Mouse (Mus musculus) hindbrain, embryonic 13.5 days (tissue): ENCODE measurements at regions not wholly inside any gene's neighbourhood (a gene's known extent, or its start where the extent isn't known, plus 50 kb on each side); places are given as distances from the start of the nearest gene placed in this dataset.

Experiments used
- ATAC-seq: fragments of 200-750 bp; cut with Nextera tagmentation; 2 replicates; pipeline ENCODE4 v1.8.0; 2017; ENCODE audit warnings: moderate TSS enrichment; ENCODE audit not compliant: low FRiP score
- H3K27ac ChIP-seq: fragments of 300-500 bp; sonication (generic); 2 replicates; pipeline ENCODE4 v1.5.1; 2015; ENCODE audit warnings: inconsistent platforms, mild to moderate bottlenecking, moderate library complexity
- H3K27me3 ChIP-seq: fragments of 300-500 bp; sonication (generic); 2 replicates; pipeline ENCODE4 v1.6.1; 2015; ENCODE audit warnings: mild to moderate bottlenecking, inconsistent platforms
- H3K36me3 ChIP-seq: fragments of 300-500 bp; sonication (generic); 2 replicates; pipeline ENCODE4 v1.6.1; 2015; ENCODE audit warnings: mild to moderate bottlenecking, inconsistent platforms
- H3K4me1 ChIP-seq: fragments of 300-500 bp; sonication (generic); replicated peaks from 2 replicates; pipeline ENCODE4 v1.6.1; 2015; ENCODE audit warnings: inconsistent platforms
- H3K4me2 ChIP-seq: fragments of 300-500 bp; sonication (generic); 2 replicates; pipeline ENCODE4 v1.6.1; 2015; ENCODE audit warnings: inconsistent platforms, mild to moderate bottlenecking, moderate library complexity
- H3K4me3 ChIP-seq: fragments of 300-500 bp; sonication (generic); 2 replicates; pipeline ENCODE4 v1.5.1; 2015; ENCODE audit warnings: mild to moderate bottlenecking, inconsistent platforms
- H3K9ac ChIP-seq: fragments of 300-500 bp; sonication (generic); 2 replicates; pipeline ENCODE4 v1.6.1; 2015; ENCODE audit warnings: mild to moderate bottlenecking, inconsistent platforms
- H3K9me3 ChIP-seq: fragments of 300-500 bp; sonication (generic); 2 replicates; pipeline ENCODE4 v1.6.1; 2016; ENCODE audit warnings: inconsistent platforms
- WGBS: fragments of 180-500 bp; shearing (Covaris S2); methylation state at CpG from one replicate; pipeline ENCODE4 v1.1.7; 2015; 5-methylcytosine and 5-hydroxymethylcytosine counted together

DNA sequence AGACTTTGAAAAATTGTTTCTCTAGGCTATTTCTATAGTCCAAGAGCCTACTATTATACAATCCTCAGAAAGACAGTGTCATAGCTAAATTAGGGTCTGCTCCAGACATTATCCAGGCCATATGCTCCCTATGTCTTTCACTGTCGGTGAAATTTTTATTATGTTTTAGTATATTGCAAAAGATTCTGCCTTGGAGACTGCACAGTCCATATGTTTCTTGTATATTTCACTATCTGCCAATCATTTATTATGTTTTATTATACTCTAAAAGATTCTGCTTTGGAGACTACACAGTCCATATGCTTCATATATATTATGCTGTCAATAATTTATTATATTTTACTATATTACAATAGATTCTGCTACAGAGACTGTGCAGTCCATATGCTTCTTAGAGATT is 564.3 kb upstream of the 4931417E11Rik start:
- Histone ChIP-seq H3K9ac (no peak overlapping the region), H3K36me3 (no peaks in the 10 kb centered on the region), H3K4me1 (no peaks in the 10 kb centered on the region), H3K4me2 (no peak overlapping the region), H3K27me3 (no peaks in the 10 kb centered on the region), H3K9me3 (no peaks in the 10 kb centered on the region), H3K4me3 (no peak overlapping the region), H3K27ac (no peak overlapping the region)
- ATAC-seq = no peak
- 83% methylated on average over 1 of the region's 1 CpGs for WGBS

DNA sequence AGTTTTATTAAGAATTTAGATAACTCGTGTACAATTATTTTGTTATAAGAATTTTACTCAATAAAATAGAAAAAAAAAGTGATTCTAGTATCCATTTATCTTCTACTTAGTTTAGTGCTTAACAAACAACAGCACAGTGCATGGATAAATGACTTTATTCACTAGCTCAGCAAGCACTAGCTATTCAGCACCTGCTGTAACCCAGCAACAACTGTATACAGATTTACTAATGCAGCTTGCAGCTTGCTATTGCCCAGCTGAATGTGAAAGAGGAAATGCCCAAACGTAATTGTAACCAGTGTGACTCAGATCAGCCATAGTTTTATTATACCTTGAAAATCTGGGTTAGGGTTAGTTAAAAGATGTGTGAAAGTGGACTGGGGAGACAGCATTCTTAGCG is 547.6 kb upstream of the 4931417E11Rik start:
- H3K4me3 ChIP-seq = no peak overlapping the region
- H3K27ac ChIP-seq = no peak overlapping the region
- H3K27me3 ChIP-seq = no peaks in the 10 kb centered on the region
- no peaks in the 10 kb centered on the region for H3K36me3 ChIP-seq
- H3K4me1 ChIP-seq = no peaks in the 10 kb centered on the region
- H3K4me2 ChIP-seq = no peak overlapping the region
- no peak overlapping the region for H3K9ac ChIP-seq
- H3K9me3 ChIP-seq = no peaks in the 10 kb centered on the region
- ATAC-seq = 0 out of 2 replicates have a peak, but pooled peaks have one; percentile 52
- 65% methylated on average over 3 of the region's 3 CpGs for WGBS

DNA sequence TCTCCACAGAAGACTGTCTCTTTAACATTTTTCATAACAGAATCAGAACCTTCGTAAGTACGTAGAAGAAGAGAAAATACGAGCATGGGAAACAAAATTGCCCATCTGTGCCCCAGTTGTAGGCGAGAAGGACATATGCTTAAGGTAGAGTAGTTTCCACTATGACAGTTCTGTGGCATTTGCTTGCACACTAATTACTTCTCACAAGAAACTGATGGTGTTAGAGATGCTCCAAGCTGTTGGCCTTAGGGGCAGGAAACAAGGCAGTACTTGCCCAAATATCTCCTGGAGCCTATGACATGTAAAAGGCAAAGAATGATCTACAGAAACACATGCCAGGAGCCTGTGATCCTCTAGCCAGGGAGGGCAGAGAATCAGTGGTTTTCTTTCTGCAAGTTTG is 512.3 kb upstream of the 4931417E11Rik start:
- no peak for ATAC-seq
- WGBS = 87% methylated on average over 4 of the region's 4 CpGs
- Histone ChIP-seq H3K4me1 (no peaks in the 10 kb centered on the region), H3K4me2 (no peak overlapping the region), H3K27ac (no peak overlapping the region), H3K9me3 (no peaks in the 10 kb centered on the region), H3K27me3 (no peaks in the 10 kb centered on the region), H3K9ac (no peak overlapping the region), H3K4me3 (no peak overlapping the region), H3K36me3 (no peaks in the 10 kb centered on the region)

DNA sequence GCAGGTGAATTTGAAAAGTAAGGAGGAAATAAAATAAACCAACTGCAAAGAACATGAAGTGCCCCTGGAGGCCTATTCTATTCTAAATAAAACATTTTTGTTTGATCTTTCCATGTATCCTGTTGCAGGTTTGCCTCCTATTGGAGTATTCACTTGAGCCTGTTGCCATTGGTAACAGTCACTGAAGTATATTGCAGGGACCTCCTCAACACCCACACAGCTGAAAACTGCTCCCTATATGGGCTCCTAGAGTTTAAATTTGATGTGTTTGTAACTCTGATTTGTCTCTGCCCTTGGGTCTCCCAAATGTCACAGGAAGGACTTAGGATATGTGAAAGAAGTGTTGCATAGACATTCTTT is 480.4 kb upstream of the 4931417E11Rik start:
- no peak overlapping the region for H3K9ac ChIP-seq
- no peaks in the 10 kb centered on the region for H3K9me3 ChIP-seq
- H3K27ac ChIP-seq = no peak overlapping the region
- H3K4me1 ChIP-seq = peaks cover 8% of the 10 kb centered on the region
- no peak overlapping the region for H3K4me2 ChIP-seq
- no peaks in the 10 kb centered on the region for H3K36me3 ChIP-seq
- H3K27me3 ChIP-seq = no peaks in the 10 kb centered on the region
- ATAC-seq = peak; percentile 49; the same call in 1 of the 2 replicates
- H3K4me3 ChIP-seq = no peak overlapping the region

DNA sequence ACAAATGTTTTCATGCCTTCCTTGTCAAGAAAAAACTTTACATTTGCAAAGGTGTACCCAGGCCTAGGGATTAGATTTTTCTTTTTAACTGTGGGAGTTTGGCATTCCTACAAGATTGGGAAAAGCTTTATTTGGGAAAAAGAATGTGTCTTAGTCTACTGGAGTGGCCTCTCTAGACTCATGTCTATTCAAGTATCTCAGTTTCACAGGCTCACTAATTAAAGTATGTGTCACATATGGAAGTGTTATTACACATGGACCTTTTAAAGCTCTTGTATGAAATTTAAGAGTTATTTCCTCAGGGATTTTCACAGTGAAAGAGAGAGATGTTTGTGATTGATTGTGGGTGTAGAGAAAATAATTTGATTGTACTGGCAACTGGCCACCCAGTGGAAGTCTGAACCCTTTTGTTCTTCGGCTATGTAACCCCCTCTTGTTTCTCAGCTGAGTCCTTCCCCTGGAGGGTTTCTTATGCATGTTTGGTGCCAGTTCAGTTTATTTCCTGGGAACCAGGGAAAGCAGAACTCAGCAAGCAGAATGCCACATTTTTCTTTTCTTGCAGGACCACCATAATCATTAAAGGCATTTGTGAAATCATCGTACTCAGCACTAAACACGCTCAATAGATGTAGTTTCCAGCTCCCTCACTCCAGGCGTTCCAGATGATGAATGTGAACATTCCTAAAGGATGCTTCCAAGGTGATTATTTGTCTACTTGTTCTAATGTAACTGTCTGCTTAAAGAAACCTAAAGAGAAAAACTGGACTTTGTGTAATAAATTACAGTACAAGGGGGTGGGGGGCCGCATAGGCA is 479.9 kb upstream of the 4931417E11Rik start:
- no peak overlapping the region for H3K9ac ChIP-seq
- no peak overlapping the region for H3K4me3 ChIP-seq
- H3K27ac ChIP-seq = 0 out of 2 replicates have a peak overlapping the region, but pooled peaks have one; percentile 30
- ATAC-seq = peak; percentile 32; the same call in 1 of the 2 replicates
- no peaks in the 10 kb centered on the region for H3K27me3 ChIP-seq
- H3K4me2 ChIP-seq = no peak overlapping the region
- H3K36me3 ChIP-seq = no peaks in the 10 kb centered on the region
- 53% methylated on average over 5 of the region's 5 CpGs for WGBS
- no peaks in the 10 kb centered on the region for H3K9me3 ChIP-seq
- H3K4me1 ChIP-seq = peaks cover 8% of the 10 kb centered on the region

DNA sequence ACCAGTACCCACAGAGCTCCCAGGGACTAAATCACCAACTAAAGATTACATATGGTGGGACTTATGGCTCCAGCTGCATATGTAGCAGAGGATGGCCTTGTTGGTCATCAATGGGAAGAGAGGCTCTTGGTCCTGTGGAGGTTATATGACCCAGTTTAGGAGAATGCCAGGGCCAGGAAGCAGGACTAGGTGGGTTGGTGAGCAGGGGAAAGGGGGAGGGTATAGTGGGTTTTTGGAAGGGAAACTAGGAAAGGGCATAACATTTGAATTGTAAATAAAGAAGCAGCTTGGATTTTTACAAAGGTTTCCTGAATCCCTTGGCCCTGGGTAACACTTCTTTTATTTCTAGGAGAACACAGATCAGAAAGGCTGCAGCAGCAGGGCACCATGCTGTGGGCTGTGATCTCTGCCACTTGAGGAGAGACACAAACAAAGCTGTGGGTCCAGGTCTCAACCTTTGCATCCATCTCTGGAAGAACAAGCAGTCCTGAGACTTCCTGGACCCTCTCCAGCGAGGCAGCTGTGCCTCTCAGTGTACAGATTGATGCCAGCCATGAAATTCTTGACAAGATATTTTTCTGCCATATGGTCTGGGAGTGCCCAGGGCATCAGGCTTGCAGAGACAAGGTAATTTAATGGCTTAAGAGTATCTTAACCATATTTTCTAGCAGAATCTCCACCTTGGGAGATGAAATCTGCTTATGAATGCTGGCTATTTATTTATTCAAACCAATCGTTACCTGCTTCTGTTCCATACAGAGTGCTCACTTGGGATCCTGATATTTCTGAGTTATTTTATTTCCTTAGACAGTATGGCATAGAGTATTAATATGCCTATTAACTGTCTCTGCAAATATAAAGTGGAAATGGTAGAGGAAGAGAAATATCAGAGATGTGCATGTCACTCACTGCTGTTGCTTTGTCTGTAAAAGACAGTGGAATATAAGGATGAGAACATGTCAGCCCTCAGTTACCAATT is 444.2 kb upstream of the 4931417E11Rik start:
- H3K27ac ChIP-seq = peak overlapping the region; percentile 30; the same call in 1 of the 2 replicates
- no peaks in the 10 kb centered on the region for H3K36me3 ChIP-seq
- H3K4me1 ChIP-seq = no peaks in the 10 kb centered on the region; the same call in 1 of the 2 replicates
- no peaks in the 10 kb centered on the region for H3K9me3 ChIP-seq
- H3K9ac ChIP-seq = no peak overlapping the region
- H3K4me2 ChIP-seq = no peak overlapping the region
- WGBS = 45% methylated on average over 2 of the region's 2 CpGs
- ATAC-seq = peak; percentile 85
- no peaks in the 10 kb centered on the region for H3K27me3 ChIP-seq
- H3K4me3 ChIP-seq = no peak overlapping the region

DNA sequence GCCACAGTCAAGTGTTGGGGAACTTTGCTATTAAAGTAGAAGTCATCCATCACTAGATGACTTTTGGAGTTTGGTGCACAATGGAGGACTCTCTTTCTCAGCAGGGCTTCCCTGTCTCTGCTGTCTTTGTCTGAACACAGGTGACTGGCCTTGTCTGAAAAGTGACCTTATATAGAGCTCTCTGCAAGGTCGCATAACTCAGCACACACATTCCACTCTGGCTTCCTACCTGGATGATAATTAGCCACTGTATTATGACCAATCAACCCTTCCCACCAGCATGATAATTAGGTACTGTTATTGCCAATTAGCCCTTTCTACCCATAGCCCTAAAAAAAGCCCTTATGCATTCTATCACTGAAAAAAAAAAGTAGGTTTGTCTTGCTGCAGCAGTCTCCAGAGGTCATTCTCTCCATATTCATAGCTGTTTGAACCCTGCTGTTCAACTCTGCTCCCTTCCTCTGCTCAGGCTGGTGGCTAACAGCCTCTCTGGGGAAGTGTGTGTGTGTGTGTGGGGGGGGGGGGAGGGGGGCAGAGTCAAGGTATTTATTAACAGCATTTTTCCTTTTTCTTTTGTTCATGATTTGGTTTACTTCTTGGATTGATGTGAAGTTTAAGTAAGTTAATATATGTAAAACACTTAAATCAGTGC is 419.8 kb upstream of the 4931417E11Rik start:
- Histone ChIP-seq H3K4me2 (no peak overlapping the region), H3K4me1 (no peaks in the 10 kb centered on the region), H3K9ac (no peak overlapping the region), H3K36me3 (no peaks in the 10 kb centered on the region), H3K4me3 (no peak overlapping the region), H3K9me3 (no peaks in the 10 kb centered on the region), H3K27ac (no peak overlapping the region), H3K27me3 (no peaks in the 10 kb centered on the region)
- WGBS = 72% methylated on average over 1 of the region's 1 CpGs
- ATAC-seq = no peak

DNA sequence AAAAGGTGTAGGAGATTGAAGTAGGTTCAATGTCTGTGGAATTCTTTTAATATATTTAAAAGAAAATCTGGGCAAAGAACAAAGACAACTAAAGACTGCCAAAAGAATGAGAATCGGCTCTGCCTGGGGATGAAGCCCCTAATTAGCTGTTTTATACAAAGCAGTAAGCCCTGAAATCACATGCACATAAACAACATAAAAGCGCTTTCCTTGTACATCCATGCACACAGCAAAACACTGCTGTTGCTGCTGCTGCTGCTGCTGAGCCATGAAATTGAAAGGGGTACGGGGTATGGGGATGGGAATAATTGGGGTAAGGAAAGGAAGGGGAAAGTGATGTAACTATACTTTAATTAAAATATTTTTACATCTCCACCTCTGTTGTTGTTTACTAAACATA is 409.2 kb upstream of the 4931417E11Rik start:
- H3K4me2 ChIP-seq = no peak overlapping the region
- no peaks in the 10 kb centered on the region for H3K27me3 ChIP-seq
- H3K36me3 ChIP-seq = no peaks in the 10 kb centered on the region
- no peaks in the 10 kb centered on the region for H3K9me3 ChIP-seq
- no peak overlapping the region for H3K27ac ChIP-seq
- WGBS = 77% methylated on average over 3 of the region's 3 CpGs
- H3K4me1 ChIP-seq = no peaks in the 10 kb centered on the region
- H3K4me3 ChIP-seq = no peak overlapping the region
- no peak for ATAC-seq
- H3K9ac ChIP-seq = no peak overlapping the region

DNA sequence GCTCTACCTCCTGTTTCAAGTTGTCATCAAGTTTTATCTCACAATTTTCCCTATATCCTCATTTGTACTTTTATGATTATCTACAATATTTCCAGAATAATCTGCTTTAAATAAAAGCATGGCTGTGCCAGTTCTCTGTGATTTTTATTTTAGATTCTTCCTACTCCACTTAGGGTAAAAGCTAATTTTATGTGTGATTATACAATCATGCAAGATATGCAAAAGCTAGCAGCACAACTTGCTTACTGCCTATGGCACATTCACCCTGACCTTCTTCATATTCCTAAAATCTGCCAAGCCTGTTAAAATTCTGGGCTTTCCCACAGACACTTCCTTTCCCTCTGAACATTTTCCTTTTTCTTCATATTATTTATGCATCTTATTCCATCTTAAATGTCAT is 399.2 kb upstream of the 4931417E11Rik start:
- no peak overlapping the region for H3K4me2 ChIP-seq
- no peaks in the 10 kb centered on the region for H3K4me1 ChIP-seq
- no peaks in the 10 kb centered on the region for H3K36me3 ChIP-seq
- no peaks in the 10 kb centered on the region for H3K27me3 ChIP-seq
- no peaks in the 10 kb centered on the region for H3K9me3 ChIP-seq
- no peak for ATAC-seq
- H3K9ac ChIP-seq = no peak overlapping the region
- no peak overlapping the region for H3K27ac ChIP-seq
- no peak overlapping the region for H3K4me3 ChIP-seq
